Mouse (Mus musculus): ENCODE measurements around the gene Ly6g6d. TPM values are rescaled to one million over a fixed set of nuclear protein-coding genes. Genes with fewer than 3 reads are reported as not detected.

Ly6g6d gene
- polyA plus RNA-seq, 1 experiment from 2014 or later: 0.78 TPM

GRCm38 (mm10) chr17:35092403-35093198 is 14.7 kb upstream of the Ly6g6d start:
- WGBS: 91% methylated on average over 14 of the region's 14 CpGs
- H3K4me2 ChIP-seq (ENCODE audit: low read length): no peak overlapping the region
- H3K27ac ChIP-seq (replicated peaks; ENCODE audit: low read depth, low read length): no peak overlapping the region
- H3K27me3 ChIP-seq (ENCODE audit: control insufficient read depth, insufficient read depth, low read length): no peaks in the 10 kb centered on the region
- DNase-seq (no peak), ATAC-seq (ENCODE audit: low FRiP score, low TSS enrichment) (no peak)
- H3K4me3 ChIP-seq (replicated peaks; ENCODE audit: low read depth, low read length): no peak overlapping the region
- peaks cover 60% of the 10 kb centered on the region for H3K36me3 ChIP-seq (ENCODE audit: control insufficient read depth, insufficient read depth, low read length)
- H3K9ac ChIP-seq (replicated peaks; ENCODE audit: low read length): no peak overlapping the region
- H3K9me3 ChIP-seq (ENCODE audit: control insufficient read depth, low read length): no peaks in the 10 kb centered on the region
- peaks cover 12% of the 10 kb centered on the region for H3K4me1 ChIP-seq (ENCODE audit: control insufficient read depth, insufficient read depth, low read length)

- Histone ChIP-seq H3K27ac (replicated peaks; ENCODE audit: low read depth, low read length) (peak overlapping the region; percentile 45; the same call in 1 of the 2 replicates), H3K9me3 (ENCODE audit: control insufficient read depth, low read length) (no peaks in the 10 kb centered on the region), H3K4me3 (replicated peaks; ENCODE audit: low read depth, low read length) (peak overlapping the region; percentile 61), H3K4me2 (ENCODE audit: low read length) (peak overlapping the region; percentile 76), H3K9ac (replicated peaks; ENCODE audit: low read length) (peak overlapping the region; percentile 93), H3K4me1 (ENCODE audit: control insufficient read depth, insufficient read depth, low read length) (peaks cover 12% of the 10 kb centered on the region), H3K27me3 (ENCODE audit: control insufficient read depth, insufficient read depth, low read length) (no peaks in the 10 kb centered on the region), H3K36me3 (ENCODE audit: control insufficient read depth, insufficient read depth, low read length) (peaks cover 38% of the 10 kb centered on the region)
- WGBS: 67% methylated on average over 8 of the region's 8 CpGs
- DNase-seq: peak; percentile 21
- no peak for ATAC-seq (ENCODE audit: low FRiP score, low TSS enrichment)
These were observed 12.5 kb upstream of the Ly6g6d start for GRCm38 (mm10) chr17:35090166-35090932.

GRCm38 (mm10) chr17:35088825-35089644 is 11.2 kb upstream of the Ly6g6d start, which contains the start of gene Abhd16a:
Abhd16a (plus strand) TSS chr17:35089263.
- peak within 1 kb of the TSS; percentile 76 for H3K4me2 ChIP-seq (ENCODE audit: low read length)
- peak; percentile 98 for ATAC-seq (ENCODE audit: low FRiP score, low TSS enrichment)
- H3K9me3 ChIP-seq (ENCODE audit: control insufficient read depth, low read length): no peaks in the 10 kb centered on the region
- WGBS: 3% methylated on average over 66 of the region's 67 CpGs
- peak within 1 kb of the TSS; percentile 61 for H3K4me3 ChIP-seq (replicated peaks; ENCODE audit: low read depth, low read length)
- H3K9ac ChIP-seq (replicated peaks; ENCODE audit: low read length): peak within 1 kb of the TSS; percentile 93
- peaks cover 12% of the 10 kb centered on the region for H3K4me1 ChIP-seq (ENCODE audit: control insufficient read depth, insufficient read depth, low read length)
- H3K36me3 ChIP-seq (ENCODE audit: control insufficient read depth, insufficient read depth, low read length): peaks cover 26% of the 10 kb centered on the region
- DNase-seq: peak; percentile 97
- no peaks in the 10 kb centered on the region for H3K27me3 ChIP-seq (ENCODE audit: control insufficient read depth, insufficient read depth, low read length)
- H3K27ac ChIP-seq (replicated peaks; ENCODE audit: low read depth, low read length): peak within 1 kb of the TSS; percentile 98

- H3K4me2 ChIP-seq (ENCODE audit: low read length): no peak overlapping the region
- H3K4me3 ChIP-seq (replicated peaks; ENCODE audit: low read depth, low read length): no peak overlapping the region
- H3K27ac ChIP-seq (replicated peaks; ENCODE audit: low read depth, low read length): no peak overlapping the region
- no peak overlapping the region for H3K9ac ChIP-seq (replicated peaks; ENCODE audit: low read length)
- ATAC-seq (ENCODE audit: low FRiP score, low TSS enrichment) (no peak), DNase-seq (no peak)
- no peaks in the 10 kb centered on the region for H3K27me3 ChIP-seq (ENCODE audit: control insufficient read depth, insufficient read depth, low read length)
- WGBS: 53% methylated on average over 2 of the region's 2 CpGs
- peaks cover 17% of the 10 kb centered on the region for H3K36me3 ChIP-seq (ENCODE audit: control insufficient read depth, insufficient read depth, low read length)
- H3K4me1 ChIP-seq (ENCODE audit: control insufficient read depth, insufficient read depth, low read length): peaks cover 12% of the 10 kb centered on the region
- H3K9me3 ChIP-seq (ENCODE audit: control insufficient read depth, low read length): no peaks in the 10 kb centered on the region
These were observed 10.3 kb upstream of the Ly6g6d start for GRCm38 (mm10) chr17:35088151-35088550.

- H3K4me3 ChIP-seq (replicated peaks; ENCODE audit: low read depth, low read length): no peak within 1 kb of the TSS
- no peak for ATAC-seq (ENCODE audit: low FRiP score, low TSS enrichment)
- H3K4me1 ChIP-seq (ENCODE audit: control insufficient read depth, insufficient read depth, low read length): peaks cover 6% of the 10 kb centered on the region
- no peak within 1 kb of the TSS for H3K9ac ChIP-seq (replicated peaks; ENCODE audit: low read length)
- H3K36me3 ChIP-seq (ENCODE audit: control insufficient read depth, insufficient read depth, low read length): no peaks in the 10 kb centered on the region
- no peaks in the 10 kb centered on the region for H3K27me3 ChIP-seq (ENCODE audit: control insufficient read depth, insufficient read depth, low read length)
- no peak for DNase-seq
- WGBS: 85% methylated on average over 7 of the region's 7 CpGs
- no peak within 1 kb of the TSS for H3K4me2 ChIP-seq (ENCODE audit: low read length)
- no peak within 1 kb of the TSS for H3K27ac ChIP-seq (replicated peaks; ENCODE audit: low read depth, low read length)
- no peaks in the 10 kb centered on the region for H3K9me3 ChIP-seq (ENCODE audit: control insufficient read depth, low read length)
These were observed 7.5 kb upstream of the Ly6g6d start, which contains the start of gene Ly6g6f for GRCm38 (mm10) chr17:35085208-35085865. Ly6g6f (minus strand) TSS chr17:35085610.

GRCm38 (mm10) chr17:35083929-35084497 is 6.1 kb upstream of the Ly6g6d start:
- Histone ChIP-seq H3K4me3 (replicated peaks; ENCODE audit: low read depth, low read length) (no peak overlapping the region), H3K4me1 (ENCODE audit: control insufficient read depth, insufficient read depth, low read length) (no peaks in the 10 kb centered on the region), H3K9ac (replicated peaks; ENCODE audit: low read length) (no peak overlapping the region), H3K27ac (replicated peaks; ENCODE audit: low read depth, low read length) (no peak overlapping the region), H3K4me2 (ENCODE audit: low read length) (no peak overlapping the region), H3K36me3 (ENCODE audit: control insufficient read depth, insufficient read depth, low read length) (no peaks in the 10 kb centered on the region), H3K9me3 (ENCODE audit: control insufficient read depth, low read length) (no peaks in the 10 kb centered on the region), H3K27me3 (ENCODE audit: control insufficient read depth, insufficient read depth, low read length) (no peaks in the 10 kb centered on the region)
- WGBS: 82% methylated on average over 3 of the region's 3 CpGs
- DNase-seq (no peak), ATAC-seq (ENCODE audit: low FRiP score, low TSS enrichment) (no peak)

- ATAC-seq (ENCODE audit: low FRiP score, low TSS enrichment) (no peak), DNase-seq (no peak)
- Histone ChIP-seq H3K9ac (replicated peaks; ENCODE audit: low read length) (no peak overlapping the region), H3K27me3 (ENCODE audit: control insufficient read depth, insufficient read depth, low read length) (no peaks in the 10 kb centered on the region), H3K4me2 (ENCODE audit: low read length) (no peak overlapping the region), H3K4me3 (replicated peaks; ENCODE audit: low read depth, low read length) (no peak overlapping the region), H3K27ac (replicated peaks; ENCODE audit: low read depth, low read length) (no peak overlapping the region), H3K4me1 (ENCODE audit: control insufficient read depth, insufficient read depth, low read length) (no peaks in the 10 kb centered on the region), H3K36me3 (ENCODE audit: control insufficient read depth, insufficient read depth, low read length) (no peaks in the 10 kb centered on the region), H3K9me3 (ENCODE audit: control insufficient read depth, low read length) (no peaks in the 10 kb centered on the region)
- 89% methylated on average over 16 of the region's 16 CpGs for whole genome bisulfite sequencing
These were observed 5.1 kb upstream of the Ly6g6d start for GRCm38 (mm10) chr17:35082841-35083576.
